Mouse (Mus musculus) midbrain, embryonic 16.5 days (tissue): ENCODE data around the gene Mroh3. TPM values are rescaled to one million over a fixed set of nuclear protein-coding genes. Genes with fewer than 3 reads are reported as not detected.
A peak's percentile ranks its signal among the peaks of the same experiment; 100 is the strongest.

ENCODE experiments used
- ATAC-seq: fragments of 200-750 bp; cut with Nextera tagmentation; 2 replicates; pipeline ENCODE4 v1.8.0; 2017; ENCODE audit warnings: moderate TSS enrichment
- H3K27ac ChIP-seq: fragments of 300-500 bp; sonication (generic); 2 replicates; pipeline ENCODE4 v1.5.1; 2014; ENCODE audit warnings: mild to moderate bottlenecking, low read length, mixed read lengths
- H3K27me3 ChIP-seq: fragments of 300-500 bp; sonication (generic); 2 replicates; pipeline ENCODE4 v1.6.1; 2014; ENCODE audit warnings: low read depth, low read length, mixed read lengths; ENCODE audit not compliant: control insufficient read depth, insufficient read depth
- H3K36me3 ChIP-seq: fragments of 300-500 bp; sonication (generic); 2 replicates; pipeline ENCODE4 v1.6.1; 2014; ENCODE audit warnings: mild to moderate bottlenecking, low read length, moderate library complexity, mixed read lengths; ENCODE audit not compliant: control insufficient read depth, insufficient read depth
- H3K4me1 ChIP-seq: fragments of 300-500 bp; sonication (generic); 2 replicates; pipeline ENCODE4 v1.6.1; 2014; ENCODE audit warnings: mild to moderate bottlenecking, low read length, mixed read lengths; ENCODE audit not compliant: control insufficient read depth, insufficient read depth
- H3K4me2 ChIP-seq: fragments of 300-500 bp; sonication (generic); 2 replicates; pipeline ENCODE4 v1.6.1; 2014; ENCODE audit warnings: mild to moderate bottlenecking, low read length, mixed read lengths
- H3K4me3 ChIP-seq: fragments of 300-500 bp; sonication (generic); 2 replicates; pipeline ENCODE4 v1.5.1; 2014; ENCODE audit warnings: low read depth, mild to moderate bottlenecking, low read length, moderate library complexity, mixed read lengths
- H3K9ac ChIP-seq: fragments of 300-500 bp; sonication (generic); 2 replicates; pipeline ENCODE4 v1.6.1; 2014; ENCODE audit warnings: low read depth, low read length, mixed read lengths
- H3K9me3 ChIP-seq: fragments of 300-500 bp; sonication (generic); replicated peaks from 2 replicates; pipeline ENCODE4 v1.6.1; 2014; ENCODE audit warnings: mild to moderate bottlenecking, low read length, mixed read lengths; ENCODE audit not compliant: control insufficient read depth, poor library complexity, severe bottlenecking
- WGBS: fragments of 180-500 bp; shearing (Covaris S2); extraction: QIAGEN DNeasy Blood & Tissue Kit; methylation state at CpG from one replicate; pipeline ENCODE4 v1.1.7; 2014; 5-methylcytosine and 5-hydroxymethylcytosine counted together
- polyA plus RNA-seq: library from polyadenylated mRNA; unstranded; fragments of >200 nt; fragmentation: Nextera tagmentation; extraction: Ambion mirVana; gene quantifications from 2 replicates; pipeline ENCODE4 v1.2.1, GENCODE M21; 2015

Gene Mroh3
- polyA plus RNA-seq = not detected in 2 replicates

DNA sequence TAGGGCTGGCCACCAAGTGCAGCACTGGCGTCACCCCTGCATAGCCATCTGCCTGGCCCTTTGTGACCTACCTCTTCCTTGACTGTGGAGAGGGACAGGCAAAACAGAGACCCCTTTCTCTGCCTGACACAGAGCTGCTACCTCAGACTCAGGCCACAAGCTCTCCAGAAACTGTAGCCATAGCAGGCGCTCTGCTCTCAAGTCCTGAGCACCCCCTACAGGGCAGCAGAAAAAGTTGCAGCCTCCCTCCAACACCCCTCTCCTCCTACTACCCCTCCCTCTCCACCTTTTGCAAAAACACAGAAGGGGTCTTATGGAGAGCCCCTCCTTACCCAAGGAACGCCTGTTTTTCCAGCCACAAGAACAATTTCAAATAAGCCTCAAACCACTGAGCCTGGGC is at the start of gene Mroh3:
Mroh3 (minus strand) TSS at position 26 of the 400 bp plus-strand sequence.
- H3K36me3 ChIP-seq = no peaks in the 10 kb centered on the region
- ATAC-seq = no peak
- 51% methylated on average over 3 of the region's 3 CpGs for WGBS

GRCm38 (mm10) chr1:136260635-136261238 is 48.1 kb upstream of the Mroh3 start, which contains the start of gene Gpr25:
Gene Gpr25 (minus strand): TSS chr1:136260873.
- Histone ChIP-seq H3K4me1 (peaks cover 8% of the 10 kb centered on the region), H3K36me3 (no peaks in the 10 kb centered on the region), H3K9me3 (no peaks in the 10 kb centered on the region), H3K27me3 (peaks cover 42% of the 10 kb centered on the region), H3K4me2 (peak within 1 kb of the TSS; percentile 90), H3K9ac (peak within 1 kb of the TSS; percentile 82), H3K27ac (peak within 1 kb of the TSS; percentile 66), H3K4me3 (peak within 1 kb of the TSS; percentile 60)
- WGBS = 9% methylated on average over 24 of the region's 28 CpGs
- peak; percentile 44 for ATAC-seq

More for the DNA sequence above, at the start of gene Mroh3:
- Histone ChIP-seq H3K4me2 (no peak within 1 kb of the TSS), H3K4me1 (no peaks in the 10 kb centered on the region), H3K4me3 (no peak within 1 kb of the TSS), H3K9ac (no peak within 1 kb of the TSS), H3K27ac (no peak within 1 kb of the TSS), H3K27me3 (no peaks in the 10 kb centered on the region), H3K9me3 (no peaks in the 10 kb centered on the region)

DNA sequence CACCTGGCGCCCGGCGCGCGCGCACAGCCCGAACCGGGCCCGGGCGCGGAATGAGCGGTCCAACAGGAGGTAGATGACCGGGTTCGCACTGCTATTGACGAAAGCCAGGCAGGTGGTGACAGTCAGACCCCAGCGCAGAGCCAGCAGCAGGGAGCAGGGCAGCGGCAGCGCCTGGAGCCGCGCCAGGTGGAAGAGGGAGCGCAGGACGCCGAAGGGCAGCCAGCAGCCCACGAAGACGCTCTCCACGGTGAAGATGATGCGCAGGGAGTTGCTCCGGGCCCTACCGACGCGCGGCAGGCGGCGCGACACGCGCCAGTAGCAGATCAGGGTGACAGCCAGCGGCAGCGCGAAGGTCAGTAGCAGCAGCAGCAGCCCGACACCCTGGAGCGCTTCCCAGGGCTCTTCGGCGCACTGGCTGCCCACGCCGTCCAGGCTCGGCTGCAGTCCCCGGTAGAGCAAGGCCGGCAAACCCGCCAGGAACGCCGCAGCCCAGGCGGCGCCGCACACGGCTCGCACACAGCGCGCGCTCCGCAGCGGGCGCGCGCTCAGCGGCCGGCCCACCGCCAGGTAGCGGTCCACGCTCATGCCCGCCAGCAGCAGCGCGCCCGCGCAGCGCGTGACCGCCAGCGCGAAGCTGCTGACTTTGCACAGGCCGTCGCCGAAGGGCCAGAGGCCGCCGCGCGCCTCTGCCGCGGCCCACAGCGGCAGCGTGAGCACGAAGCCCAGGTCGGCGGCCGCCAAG is 47.4 kb upstream of the Mroh3 start:
- peaks cover 8% of the 10 kb centered on the region for H3K4me1 ChIP-seq
- H3K4me2 ChIP-seq = peak overlapping the region; percentile 90
- peak overlapping the region; percentile 60 for H3K4me3 ChIP-seq
- H3K27me3 ChIP-seq = peaks cover 42% of the 10 kb centered on the region
- ATAC-seq = peak; percentile 92
- H3K9ac ChIP-seq = peak overlapping the region; percentile 82
- H3K9me3 ChIP-seq = no peaks in the 10 kb centered on the region
- under 1% methylated on average over 89 of the region's 95 CpGs for WGBS
- no peaks in the 10 kb centered on the region for H3K36me3 ChIP-seq
- peak overlapping the region; percentile 66 for H3K27ac ChIP-seq

DNA sequence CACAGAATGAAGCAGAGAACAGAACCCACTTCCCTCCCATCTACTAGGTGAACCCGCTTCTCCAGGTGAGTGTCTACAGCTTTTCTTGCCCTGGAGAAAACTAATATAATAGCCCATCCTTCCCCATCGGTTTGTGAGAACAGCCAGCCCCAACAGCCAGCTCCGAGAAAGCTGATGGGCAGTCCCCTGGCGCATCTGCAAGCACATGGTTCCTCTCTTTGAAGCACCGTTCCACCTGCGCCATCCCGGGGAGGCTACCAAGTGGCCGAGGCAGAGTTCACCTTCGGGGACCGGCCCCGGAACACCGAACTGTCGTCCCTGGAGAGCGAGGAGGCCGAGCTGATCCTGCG is 46.9 kb upstream of the Mroh3 start:
- no peaks in the 10 kb centered on the region for H3K36me3 ChIP-seq
- H3K9me3 ChIP-seq = no peaks in the 10 kb centered on the region
- peak overlapping the region; percentile 60 for H3K4me3 ChIP-seq
- peaks cover 8% of the 10 kb centered on the region for H3K4me1 ChIP-seq
- peak overlapping the region; percentile 82 for H3K9ac ChIP-seq
- 2% methylated on average over 16 of the region's 16 CpGs for WGBS
- H3K4me2 ChIP-seq = peak overlapping the region; percentile 90
- H3K27ac ChIP-seq = no peak overlapping the region; the same call in 1 of the 2 replicates
- peaks cover 42% of the 10 kb centered on the region for H3K27me3 ChIP-seq
- no peak for ATAC-seq

DNA sequence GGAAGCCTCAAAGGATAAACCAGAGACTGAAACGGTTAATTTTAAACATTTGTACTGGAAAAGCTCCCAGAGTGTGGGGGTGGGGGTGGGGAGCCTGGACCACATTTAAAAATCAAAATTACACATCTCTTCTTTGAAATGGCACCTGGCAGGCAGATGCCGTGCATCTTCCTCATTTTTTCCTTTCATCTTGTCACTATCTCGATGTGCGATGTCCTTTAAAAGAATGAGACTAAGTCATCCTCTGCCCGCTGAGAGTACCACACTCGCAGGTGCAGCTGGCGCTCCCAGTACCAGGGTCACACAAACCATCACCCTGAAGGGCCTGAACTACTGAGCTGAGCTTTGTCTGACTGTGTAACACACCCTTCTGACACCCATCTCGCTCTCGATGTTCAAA is 45.9 kb upstream of the Mroh3 start:
- WGBS = 73% methylated on average over 9 of the region's 9 CpGs
- no peak overlapping the region for H3K4me3 ChIP-seq

GRCm38 (mm10) chr1:136255657-136256056 is 43.0 kb upstream of the Mroh3 start:
- H3K27me3 ChIP-seq = peaks cover 25% of the 10 kb centered on the region
- no peak overlapping the region for H3K27ac ChIP-seq
- peaks cover 4% of the 10 kb centered on the region for H3K4me1 ChIP-seq
- WGBS = 43% methylated on average over 8 of the region's 8 CpGs
- H3K9me3 ChIP-seq = no peaks in the 10 kb centered on the region
- H3K4me2 ChIP-seq = no peak overlapping the region
- no peak for ATAC-seq
- H3K36me3 ChIP-seq = no peaks in the 10 kb centered on the region
- H3K4me3 ChIP-seq = no peak overlapping the region
- no peak overlapping the region for H3K9ac ChIP-seq

More for the DNA sequence above, 45.9 kb upstream of the Mroh3 start:
- no peak overlapping the region for H3K27ac ChIP-seq
- H3K36me3 ChIP-seq = no peaks in the 10 kb centered on the region
- H3K4me1 ChIP-seq = peaks cover 8% of the 10 kb centered on the region
- no peak overlapping the region for H3K4me2 ChIP-seq
- no peaks in the 10 kb centered on the region for H3K9me3 ChIP-seq
- peaks cover 42% of the 10 kb centered on the region for H3K27me3 ChIP-seq
- no peak for ATAC-seq
- no peak overlapping the region for H3K9ac ChIP-seq

GRCm38 (mm10) chr1:136255174-136255573 is 42.5 kb upstream of the Mroh3 start:
- no peak for ATAC-seq
- WGBS = 35% methylated on average over 6 of the region's 6 CpGs

DNA sequence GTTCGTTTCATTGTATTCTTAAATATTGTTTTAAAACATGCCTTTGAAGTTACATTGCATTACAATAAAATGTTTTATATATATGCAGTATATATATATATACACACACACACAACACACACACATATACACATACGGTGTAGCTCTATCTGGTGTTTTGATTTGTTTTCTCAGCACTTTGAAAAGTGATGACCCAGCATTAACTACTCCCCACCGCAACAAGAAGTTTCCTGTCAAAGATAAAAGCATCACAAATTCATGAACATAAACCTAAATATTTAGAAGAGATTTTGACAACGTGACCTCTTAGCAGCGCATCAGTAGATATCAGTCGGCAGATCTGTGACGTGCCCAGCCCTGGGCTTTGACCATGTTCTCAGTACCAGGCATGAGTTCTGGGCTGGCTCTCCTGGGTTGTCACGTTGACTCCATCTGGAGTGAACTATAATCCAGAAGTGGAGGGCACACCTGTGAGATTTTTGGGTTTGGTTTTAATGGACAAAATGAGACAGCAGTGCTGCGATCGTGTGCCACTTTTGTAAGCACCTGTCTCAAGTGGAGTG is 42.0 kb upstream of the Mroh3 start:
- WGBS = 83% methylated on average over 10 of the region's 10 CpGs
- Histone ChIP-seq H3K27ac (no peak overlapping the region), H3K4me1 (0 out of 2 replicates have a peak, but pooled peaks cover 2% of the 10 kb centered on the region), H3K4me3 (no peak overlapping the region), H3K27me3 (peaks cover 20% of the 10 kb centered on the region), H3K4me2 (no peak overlapping the region), H3K9me3 (no peaks in the 10 kb centered on the region), H3K9ac (no peak overlapping the region), H3K36me3 (no peaks in the 10 kb centered on the region)
- no peak for ATAC-seq

More at GRCm38 (mm10) chr1:136255174-136255573, 42.5 kb upstream of the Mroh3 start:
- Histone ChIP-seq H3K4me1 (0 out of 2 replicates have a peak, but pooled peaks cover 4% of the 10 kb centered on the region), H3K4me2 (no peak overlapping the region), H3K9ac (no peak overlapping the region), H3K27ac (no peak overlapping the region), H3K36me3 (no peaks in the 10 kb centered on the region), H3K9me3 (no peaks in the 10 kb centered on the region), H3K27me3 (peaks cover 25% of the 10 kb centered on the region), H3K4me3 (no peak overlapping the region)

- no peak overlapping the region for H3K4me2 ChIP-seq
- ATAC-seq = no peak
- no peak overlapping the region for H3K4me3 ChIP-seq
- no peaks in the 10 kb centered on the region for H3K9me3 ChIP-seq
- 41% methylated on average over 2 of the region's 2 CpGs for WGBS
- H3K27me3 ChIP-seq = peaks cover 14% of the 10 kb centered on the region
- H3K36me3 ChIP-seq = no peaks in the 10 kb centered on the region
- no peak overlapping the region for H3K27ac ChIP-seq
- no peaks in the 10 kb centered on the region for H3K4me1 ChIP-seq
- H3K9ac ChIP-seq = no peak overlapping the region
Measured at GRCm38 (mm10) chr1:136253472-136253871, 40.8 kb upstream of the Mroh3 start.
